Mouse (Mus musculus) mouse embryonic stem cell (cell line): ENCODE results near the gene Cenpj.

Experiments used
- in situ Hi-C, 2 experiments: fragments of 300-500 bp; cut with MboI; formaldehyde crosslinking; loops; 1 replicate in 1 of 2; 3 replicates in 1 of 2; pipeline ENCODE4 v1.14.3; 2019 to 2020; ENCODE audit warnings: low sequenced_read_pairs in 2 of 2, low pct_unique_long_range_greater_than_20kb in 1 of 2, mixed read lengths in 1 of 2; ENCODE audit not compliant: unreplicated experiment in 1 of 2

Gene Cenpj

GRCm38 (mm10) chr14:56553331-56553730 is 21.9 kb downstream of the Cenpj start:
- in situ Hi-C loops = no loop called here

- in situ Hi-C loops = no loop called here
Observed at GRCm38 (mm10) chr14:56552924-56553323, 22.3 kb downstream of the Cenpj start.

- in situ Hi-C loops = no loop called here
Observed at GRCm38 (mm10) chr14:56550960-56551359, 24.3 kb downstream of the Cenpj start.

GRCm38 (mm10) chr14:56545491-56545890 is 29.7 kb downstream of the Cenpj start:
- in situ Hi-C loops = no loop called here

GRCm38 (mm10) chr14:56544946-56545345 is 30.3 kb downstream of the Cenpj start:
- in situ Hi-C loops = no loop called here

- in situ Hi-C loops = no loop called here
Observed at GRCm38 (mm10) chr14:56530788-56531187, 44.4 kb downstream of the Cenpj start.

GRCm38 (mm10) chr14:56514775-56515174 is 60.5 kb downstream of the Cenpj start:
- in situ Hi-C loops = no loop called here

- in situ Hi-C loops = no loop called here
Observed at GRCm38 (mm10) chr14:56512084-56512483, 63.1 kb downstream of the Cenpj start.

GRCm38 (mm10) chr14:56506743-56507142 is 68.5 kb downstream of the Cenpj start:
- in situ Hi-C loops = no loop called here

- in situ Hi-C loops = no loop called here
Observed at GRCm38 (mm10) chr14:56502407-56502806, 72.8 kb downstream of the Cenpj start.

GRCm38 (mm10) chr14:56489806-56490205 is 85.4 kb downstream of the Cenpj start:
- in situ Hi-C loops = no loop called here
